Mouse (Mus musculus) kidney, adult 2 months (tissue): ENCODE data around the gene Ulk4.

ENCODE experiments used
- CTCF ChIP-seq: fragments of 200-500 bp; conservative IDR thresholded peaks from 2 replicates; pipeline ENCODE4 v1.5.1; 2011; ENCODE audit warnings: low read depth, mild to moderate bottlenecking, control low read depth, low read length, moderate library complexity, mixed read lengths; ENCODE audit not compliant: insufficient read depth, insufficient read length
- POLR2A ChIP-seq: fragments of 200-500 bp; IDR thresholded peaks from one replicate; pipeline ENCODE4 v1.6.1; 2011; ENCODE audit warnings: low read depth, low read length, control low read depth

DNA sequence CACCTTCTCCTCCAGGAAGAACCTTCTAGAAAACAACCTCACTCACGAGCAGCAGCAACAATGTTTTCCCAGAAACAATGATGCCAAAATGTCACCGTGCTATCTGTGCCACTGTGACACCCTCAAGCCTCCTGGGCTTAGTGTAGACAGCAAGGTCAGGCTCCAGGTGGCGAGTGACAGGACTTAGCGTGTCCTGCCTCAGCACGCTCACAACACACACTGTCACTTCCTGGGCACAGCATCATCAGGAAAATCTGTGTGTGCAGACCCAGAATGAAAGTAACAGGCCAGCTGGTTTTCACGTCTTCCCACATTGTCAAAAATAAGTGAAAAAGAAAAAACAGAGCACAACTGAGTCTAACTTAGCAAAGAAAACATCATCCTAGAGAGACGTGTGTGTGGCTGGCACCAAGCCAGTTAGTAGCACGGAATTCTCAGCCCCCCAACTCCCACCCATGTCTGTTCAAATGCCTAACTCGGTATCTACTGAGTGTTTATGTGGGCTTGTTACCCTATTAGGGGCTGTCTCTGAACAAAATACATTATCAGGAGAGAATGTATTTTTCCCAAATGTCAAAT, 120.7 kb downstream of the Ulk4 start:
- TF ChIP-seq CTCF (no peak), POLR2A (no peak)
